Mouse (Mus musculus) yolk sac, embryonic 10.5 days (tissue): ENCODE data around the gene Wsb2.
A peak's percentile ranks its signal among the peaks of the same experiment; 100 is the strongest.
"Not testable (repeated sequence)": the region's sequence is repeated elsewhere in the genome, so short reads cannot be mapped to it uniquely, and the experiment has no call there.

ENCODE experiments used
- DNase-seq: peaks from one replicate; pipeline ENCODE4 v3.0.0-alpha.2; 2017; ENCODE audit warnings: low spot score

Gene Wsb2

DNA sequence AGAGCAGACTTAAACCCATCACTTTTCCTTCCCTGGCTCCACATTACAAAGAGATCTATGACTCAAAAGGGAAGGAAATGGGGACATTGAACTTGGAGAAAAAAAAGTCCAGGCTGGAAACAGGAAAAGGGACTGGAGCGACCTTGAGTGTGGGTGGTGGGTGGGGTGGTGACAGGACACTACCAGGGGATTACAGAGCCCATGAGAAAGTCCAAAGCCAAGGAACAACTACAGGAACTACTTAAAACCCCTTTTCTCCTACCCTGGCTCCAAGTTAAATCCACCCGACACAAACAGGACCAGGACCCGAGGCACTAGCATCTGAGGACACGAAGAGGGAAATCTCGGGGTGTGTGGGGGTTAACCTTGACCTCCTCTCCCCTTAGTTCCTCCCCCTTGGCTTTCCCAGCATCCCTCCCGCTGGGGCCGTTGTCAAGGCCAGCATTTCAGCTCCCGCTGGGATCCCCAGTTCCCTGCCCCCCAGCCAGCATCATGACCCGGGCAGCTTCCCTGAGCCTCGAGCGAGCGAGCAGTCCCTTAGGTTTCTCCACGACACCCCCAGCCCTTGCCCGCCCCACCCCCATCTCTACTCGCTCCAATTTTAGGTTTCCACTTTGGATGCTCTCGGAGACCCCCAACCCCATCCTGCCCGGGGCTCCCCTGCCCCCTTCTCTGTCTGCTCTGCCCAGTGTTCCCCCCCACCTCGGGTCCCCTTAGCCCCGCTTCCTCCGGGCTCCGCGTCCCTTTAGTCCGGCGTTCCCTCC, 557 bp upstream of the Wsb2 start:
- DNase-seq, result peak; percentile 32

DNA sequence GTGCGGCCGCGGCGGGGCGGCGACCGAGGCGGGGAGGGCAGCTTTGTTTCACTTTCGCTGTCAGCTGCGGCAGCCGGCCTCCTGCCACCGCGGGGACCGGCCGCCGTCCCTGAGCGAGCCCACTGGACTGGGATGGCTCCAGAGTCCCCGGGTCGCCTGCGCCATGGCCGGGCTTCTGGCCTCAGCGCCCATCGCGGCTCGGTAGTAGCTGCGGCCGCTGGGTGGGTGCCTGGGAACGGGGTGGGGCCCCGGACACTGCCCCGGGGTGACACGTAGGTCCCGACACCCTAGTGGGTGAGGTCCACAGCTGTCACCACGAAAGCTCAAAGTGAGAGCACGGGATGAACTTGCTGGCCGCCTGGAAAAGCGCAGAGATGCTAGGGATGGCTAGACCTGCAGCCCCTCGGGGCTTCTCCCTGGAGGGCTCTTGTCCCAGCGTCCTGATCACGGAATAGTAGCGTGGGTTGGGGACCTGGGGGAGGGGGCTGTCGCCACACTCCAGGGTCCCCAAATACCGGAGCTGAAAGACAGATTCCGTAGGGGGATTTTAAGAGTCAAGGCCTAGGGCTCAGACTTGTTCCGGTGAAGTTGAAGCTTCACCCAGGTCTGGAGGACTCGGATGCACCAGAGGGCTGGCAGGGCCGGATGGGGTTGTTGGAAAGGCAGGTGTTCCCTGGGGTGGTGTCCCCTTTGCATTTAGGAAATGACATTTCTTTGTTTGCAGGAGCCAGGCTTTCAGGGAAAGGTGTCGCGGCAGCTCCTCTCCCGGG, 559 bp downstream of the Wsb2 start:
- peak; percentile 43 for DNase-seq

DNA sequence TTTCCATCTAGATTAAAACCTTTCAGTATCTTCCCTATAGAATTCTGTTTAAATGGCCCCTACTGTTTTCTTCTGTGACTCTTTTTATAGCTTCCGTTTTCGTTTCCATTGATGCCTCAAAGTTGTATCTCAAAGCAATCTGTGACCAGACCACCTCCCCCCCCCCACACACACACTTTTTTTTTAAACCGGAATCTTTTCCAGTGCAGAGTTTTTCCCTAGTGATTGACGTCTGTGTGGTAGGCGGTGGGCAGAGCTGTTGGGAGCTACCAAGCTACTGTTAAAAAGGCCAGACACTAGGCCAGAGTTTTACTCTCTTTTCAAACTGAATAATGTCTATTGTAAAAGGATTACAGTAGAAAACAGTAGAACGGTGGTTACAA, 1.1 kb downstream of the Wsb2 start:
- no peak for DNase-seq

DNA sequence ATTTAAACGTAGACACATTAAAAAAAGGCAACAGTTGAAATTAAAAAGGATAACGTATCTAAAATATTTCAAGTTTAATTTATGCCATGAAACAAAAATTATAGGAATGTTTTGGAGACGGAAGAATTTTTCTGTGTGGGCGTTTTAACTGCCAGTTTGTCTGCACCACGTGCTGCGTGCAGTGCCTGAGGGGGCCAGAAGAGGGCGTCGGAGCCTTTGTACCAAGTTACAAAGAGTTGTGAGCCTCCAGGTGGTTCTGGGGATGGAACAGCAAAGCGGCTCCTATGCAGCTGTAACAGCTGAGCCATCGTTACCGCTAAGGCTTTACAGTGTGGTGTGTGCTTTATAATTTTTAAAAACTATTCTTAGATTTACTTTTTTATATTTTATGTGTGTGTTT, 1.6 kb downstream of the Wsb2 start:
- peak; percentile 50 for DNase-seq

DNA sequence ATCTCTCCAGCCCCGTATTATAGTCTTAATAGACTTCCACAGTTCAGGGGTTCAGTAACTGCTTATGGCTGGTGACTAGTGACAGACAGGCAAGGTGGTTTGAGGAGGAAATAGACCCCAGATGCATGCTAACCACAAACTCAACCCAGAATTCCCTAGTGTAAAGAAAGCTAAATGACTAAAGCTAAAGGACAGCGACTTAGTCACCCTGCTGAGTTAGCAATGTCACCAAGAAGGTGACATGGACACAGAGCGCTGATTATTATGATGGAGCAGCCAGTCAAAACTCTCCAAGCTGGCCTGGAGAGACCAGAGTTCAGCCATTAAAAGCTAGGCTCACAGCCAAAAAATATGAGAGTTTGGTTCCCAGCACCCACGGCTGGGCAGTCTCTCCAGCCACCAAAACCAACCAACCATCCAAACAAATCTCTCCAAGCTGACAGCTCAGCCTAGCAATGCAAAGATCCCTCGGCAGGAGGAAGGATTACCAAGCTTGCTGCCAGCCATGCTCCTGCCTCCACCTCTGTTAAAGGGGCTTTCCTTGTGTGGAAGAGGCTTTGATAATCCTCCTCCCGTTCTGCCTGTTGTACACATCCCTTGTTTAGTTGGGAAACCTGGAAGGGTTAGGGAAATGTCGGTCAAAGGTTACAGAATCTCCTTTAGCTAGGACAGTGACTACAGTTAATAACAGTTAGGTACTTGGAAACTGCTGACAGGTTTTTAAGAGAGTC, 2.6 kb downstream of the Wsb2 start:
- peak; percentile 34 for DNase-seq

DNA sequence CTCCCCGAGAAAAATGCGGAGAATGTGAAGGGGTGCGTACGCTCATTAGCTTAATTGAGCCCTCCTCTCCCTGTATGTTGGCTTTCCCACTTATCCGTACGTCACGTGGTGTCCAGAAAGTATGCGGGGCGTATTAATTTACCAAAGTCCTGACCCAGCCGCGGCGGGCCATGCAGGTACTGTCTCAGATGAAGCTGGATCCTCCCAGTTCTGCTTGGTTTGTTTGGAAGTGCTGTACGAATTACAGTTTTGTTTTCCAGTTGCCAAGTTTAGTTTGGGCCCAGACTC, 3.1 kb downstream of the Wsb2 start:
- no peak for DNase-seq

DNA sequence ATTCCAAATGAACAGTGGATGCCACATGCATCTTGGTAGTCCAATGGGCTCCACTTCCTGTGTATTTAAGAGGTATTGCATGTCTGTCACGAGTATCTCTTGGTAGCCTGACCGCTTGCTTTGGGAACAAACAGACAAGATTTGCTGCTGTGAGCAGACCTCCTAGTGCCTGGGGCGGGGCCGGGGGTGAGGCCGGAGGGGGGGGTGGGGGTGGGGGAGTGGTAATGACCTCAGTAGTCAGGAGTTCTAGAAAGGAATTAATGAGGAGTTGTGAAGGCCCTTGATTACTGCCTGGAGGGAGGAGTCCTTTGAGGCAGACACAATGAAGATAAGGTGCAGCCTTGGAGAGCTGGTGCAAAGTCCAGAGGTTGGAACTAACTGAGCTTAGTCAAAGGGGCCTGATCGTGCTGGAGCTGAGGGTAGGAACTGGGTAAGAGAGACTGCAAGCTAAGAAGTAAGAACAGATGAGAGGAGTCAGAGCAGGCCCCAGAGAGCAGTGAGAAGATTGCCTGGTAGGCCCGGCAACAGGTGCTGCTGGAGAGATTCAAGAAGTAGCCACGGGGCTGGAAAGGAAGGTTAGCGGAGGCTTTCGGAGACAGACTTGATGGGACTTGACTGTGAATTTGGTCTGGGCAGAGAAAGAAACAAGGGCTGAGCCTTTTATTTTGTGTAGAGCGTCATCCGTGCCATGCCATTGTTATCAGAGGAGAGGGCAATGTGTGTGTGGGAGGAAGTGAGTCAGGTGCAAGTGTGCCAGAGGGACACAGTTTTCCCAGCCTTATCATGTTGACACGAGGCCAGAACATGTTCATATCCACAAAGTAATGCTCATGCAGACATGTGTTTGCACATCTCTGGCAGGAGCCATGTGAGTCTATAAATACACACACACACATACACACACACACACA, 3.8 kb downstream of the Wsb2 start:
- DNase-seq, result peak; percentile 95

DNA sequence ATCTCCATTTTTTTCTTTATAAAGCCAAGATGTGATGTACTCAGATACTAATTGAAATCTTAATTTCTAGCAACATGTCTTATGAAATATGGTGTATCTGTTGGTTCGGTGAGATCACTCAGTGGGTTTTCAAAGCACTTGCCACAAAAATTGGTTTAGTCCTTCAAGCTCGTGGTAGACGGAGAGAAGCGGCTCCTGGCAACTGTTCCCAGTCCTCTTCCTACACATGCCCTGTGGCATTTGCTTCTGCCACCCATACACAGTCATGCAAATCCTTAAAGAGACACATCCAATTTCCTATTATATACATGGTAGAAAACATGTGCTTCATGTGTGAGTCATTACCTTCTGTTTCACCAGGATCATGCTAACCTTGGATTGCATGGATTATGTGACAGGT, 4.5 kb downstream of the Wsb2 start:
- DNase-seq, result no peak

DNA sequence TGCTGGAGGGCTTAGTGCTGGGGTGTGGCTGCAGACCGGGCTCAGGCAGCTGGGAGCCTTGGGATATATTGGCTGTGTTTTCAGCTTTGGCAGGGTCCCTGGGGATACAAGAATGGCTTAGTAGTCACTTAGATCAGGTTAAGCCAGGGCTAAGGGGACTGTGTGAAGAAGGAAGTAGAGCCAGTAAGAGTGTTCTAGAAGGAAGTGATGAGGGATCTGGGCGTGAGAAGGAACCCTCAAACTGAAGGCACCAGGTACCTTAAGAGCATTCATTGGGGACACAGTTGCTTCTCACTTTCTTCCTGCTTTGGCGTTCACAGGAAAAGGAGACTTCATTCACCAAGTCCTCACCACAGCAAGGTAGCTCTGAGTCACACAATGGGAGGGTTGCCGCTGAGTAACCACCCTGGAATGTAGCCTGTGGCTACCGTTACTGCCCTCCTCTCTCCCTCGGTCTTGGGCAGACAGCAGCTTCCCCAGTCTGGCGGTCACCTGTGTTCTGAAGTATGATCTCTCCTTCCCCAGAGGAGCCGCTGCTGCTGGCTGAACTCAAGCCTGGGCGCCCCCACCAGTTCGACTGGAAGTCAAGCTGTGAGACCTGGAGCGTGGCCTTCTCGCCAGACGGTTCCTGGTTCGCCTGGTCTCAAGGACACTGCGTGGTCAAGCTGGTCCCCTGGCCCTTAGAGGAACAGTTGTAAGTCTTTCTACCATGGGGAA, 6.1 kb downstream of the Wsb2 start:
- peak; percentile 59 for DNase-seq

DNA sequence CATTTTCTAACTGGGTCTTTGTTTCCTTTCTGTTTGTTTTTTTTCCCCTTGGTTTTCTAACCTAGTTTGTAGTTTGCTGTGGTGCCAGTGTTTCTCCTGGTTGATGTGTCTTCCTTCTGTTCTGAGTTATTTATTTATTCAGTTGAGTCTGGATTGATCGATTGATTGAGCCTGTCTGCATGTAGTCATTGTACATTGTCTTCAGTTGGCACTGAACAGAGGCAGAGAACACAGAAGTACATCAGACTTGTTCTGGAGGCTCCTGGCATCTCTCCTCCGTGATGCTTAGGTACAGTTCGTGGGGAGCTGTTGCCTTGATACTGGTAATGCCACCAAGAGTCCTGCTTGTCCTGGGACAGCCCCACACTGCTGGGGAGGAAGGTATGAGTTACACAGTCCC, 7.7 kb downstream of the Wsb2 start:
- DNase-seq, result no peak

DNA sequence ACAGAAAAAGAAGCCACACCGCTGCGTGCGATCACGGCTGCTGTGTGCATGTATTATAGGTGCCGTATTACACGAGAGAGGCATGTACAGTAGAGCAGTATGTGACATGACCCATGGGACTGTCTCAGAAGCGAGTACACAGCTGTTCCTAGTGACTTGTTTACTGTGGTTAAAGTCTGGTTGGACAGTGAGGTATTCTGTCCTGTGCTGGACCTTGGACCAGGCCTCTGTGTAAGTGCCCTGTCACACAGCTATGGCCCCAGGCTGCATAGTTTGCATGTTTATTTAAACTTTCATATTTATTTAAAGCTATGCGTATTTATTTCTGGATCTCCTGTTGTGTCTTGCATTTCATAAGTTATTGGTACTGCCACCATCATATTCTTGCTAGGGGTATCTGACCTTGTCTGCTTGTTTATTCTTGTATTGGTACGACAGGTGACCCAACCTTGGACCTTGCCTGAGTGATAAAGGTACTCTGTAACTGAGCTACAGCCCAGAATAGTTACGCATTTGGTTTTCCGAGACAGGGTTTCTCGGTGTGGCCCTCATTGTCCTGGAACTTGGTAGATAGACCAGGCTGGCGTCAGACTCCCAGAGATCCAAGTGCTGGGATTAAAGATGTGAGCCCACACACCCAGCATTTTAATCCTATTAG, 8.9 kb downstream of the Wsb2 start:
- DNase-seq, result peak; percentile 77

DNA sequence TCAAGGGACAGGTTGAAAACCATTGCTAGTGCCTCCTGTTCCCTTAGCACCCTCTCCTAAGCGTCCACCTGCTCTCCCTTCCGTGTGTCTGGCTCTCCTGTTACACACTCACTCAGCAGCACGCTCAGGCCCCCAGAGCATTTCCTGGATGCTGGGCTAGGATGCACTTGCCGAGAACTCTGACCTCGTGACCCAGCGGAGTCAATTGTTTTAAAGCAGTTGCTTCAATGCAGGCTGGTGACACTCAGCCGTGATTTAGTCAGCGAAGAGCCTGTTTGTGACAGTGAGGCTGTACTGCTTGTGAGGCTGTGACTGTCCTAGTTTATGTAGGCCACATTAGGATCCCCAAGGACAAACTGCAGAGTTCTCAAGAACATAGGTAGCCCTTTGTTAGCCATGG, 10.1 kb downstream of the Wsb2 start:
- peak; percentile 52 for DNase-seq

DNA sequence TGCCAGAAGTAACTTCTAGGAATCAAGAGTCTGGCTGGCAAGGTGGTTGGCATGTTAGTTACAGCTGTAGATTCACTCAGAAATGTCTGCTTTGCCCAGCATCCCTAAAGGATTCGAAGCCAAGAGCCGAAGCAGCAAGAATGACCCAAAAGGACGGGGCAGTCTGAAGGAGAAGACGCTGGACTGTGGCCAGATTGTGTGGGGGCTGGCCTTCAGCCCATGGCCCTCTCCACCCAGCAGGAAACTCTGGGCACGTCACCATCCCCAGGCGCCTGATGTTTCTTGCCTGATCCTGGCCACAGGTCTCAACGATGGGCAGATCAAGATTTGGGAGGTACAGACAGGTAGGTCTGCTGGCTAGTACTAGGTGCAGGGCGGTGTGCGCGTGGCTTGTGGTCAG, 13.5 kb downstream of the Wsb2 start:
- no peak for DNase-seq

DNA sequence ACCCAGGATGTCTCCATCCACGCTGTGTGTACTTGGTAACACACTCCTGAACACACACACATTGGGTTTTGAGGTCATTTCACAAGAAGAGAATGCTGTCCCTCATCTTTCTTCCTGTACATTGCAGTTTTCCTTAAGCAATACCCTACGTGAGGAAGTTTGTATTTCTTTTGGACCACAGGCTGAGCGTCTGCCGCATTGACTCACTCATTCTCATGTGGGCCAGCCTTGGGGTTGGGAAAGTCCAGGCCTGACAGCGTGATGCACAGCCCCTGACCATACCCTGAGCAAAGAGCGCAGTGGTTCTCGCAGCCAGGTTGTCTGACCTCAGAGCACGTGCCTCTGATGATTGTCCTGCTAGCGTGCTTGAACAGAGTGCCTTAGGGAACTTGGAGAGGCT, 16.3 kb downstream of the Wsb2 start:
- no peak for DNase-seq

DNA sequence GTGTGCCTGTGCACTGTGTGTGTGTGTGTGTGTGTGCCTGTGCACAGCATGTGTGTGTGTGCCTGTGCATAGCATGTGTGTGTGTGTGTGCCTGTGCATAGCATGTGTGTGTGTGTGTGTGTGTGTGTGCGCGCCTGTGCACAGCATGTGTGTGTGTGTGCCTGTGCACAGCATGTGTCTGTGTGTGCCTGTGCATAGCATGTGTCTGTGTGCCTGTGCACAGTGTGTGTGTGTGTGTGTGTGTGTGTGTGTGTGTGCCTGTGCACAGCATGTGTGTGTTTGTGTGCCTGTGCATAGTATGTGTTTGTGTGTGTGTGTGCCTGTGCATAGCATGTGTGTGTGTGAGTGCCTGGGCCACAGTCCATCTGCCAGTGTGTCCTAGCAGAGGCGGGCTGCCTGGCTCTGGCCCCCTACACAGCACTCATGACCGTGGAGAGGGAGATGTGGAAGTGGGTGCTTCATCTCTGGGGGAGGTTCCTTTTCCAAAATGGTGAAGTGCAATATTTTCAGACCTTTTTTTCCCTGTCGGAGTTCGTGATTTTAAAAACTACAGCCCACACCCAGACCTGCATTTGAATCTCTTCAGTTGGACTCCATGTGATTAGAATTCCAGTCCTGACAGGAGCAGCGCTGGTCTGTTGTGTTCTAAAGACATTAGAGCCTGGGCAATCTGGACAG, 17.4 kb downstream of the Wsb2 start:
- no peak for DNase-seq

DNA sequence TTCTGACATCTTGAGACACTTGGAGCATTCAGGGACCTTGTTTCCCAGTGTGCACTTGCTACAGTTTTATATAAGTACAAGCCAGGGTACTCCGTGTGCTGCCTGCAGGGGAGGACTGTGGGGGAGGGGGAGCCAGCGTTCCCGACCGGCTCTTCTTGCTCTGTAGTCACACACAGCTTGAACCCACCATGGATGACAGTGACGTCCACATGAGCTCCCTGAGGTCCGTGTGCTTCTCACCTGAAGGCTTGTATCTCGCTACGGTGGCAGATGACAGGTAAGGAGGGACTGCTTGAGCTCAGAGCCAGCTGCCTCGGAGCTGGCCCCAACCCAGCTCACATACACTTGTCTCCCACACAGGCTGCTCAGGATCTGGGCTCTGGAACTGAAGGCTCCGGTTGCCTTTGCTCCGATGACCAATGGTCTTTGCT, 19.2 kb downstream of the Wsb2 start:
- DNase-seq, result no peak

DNA sequence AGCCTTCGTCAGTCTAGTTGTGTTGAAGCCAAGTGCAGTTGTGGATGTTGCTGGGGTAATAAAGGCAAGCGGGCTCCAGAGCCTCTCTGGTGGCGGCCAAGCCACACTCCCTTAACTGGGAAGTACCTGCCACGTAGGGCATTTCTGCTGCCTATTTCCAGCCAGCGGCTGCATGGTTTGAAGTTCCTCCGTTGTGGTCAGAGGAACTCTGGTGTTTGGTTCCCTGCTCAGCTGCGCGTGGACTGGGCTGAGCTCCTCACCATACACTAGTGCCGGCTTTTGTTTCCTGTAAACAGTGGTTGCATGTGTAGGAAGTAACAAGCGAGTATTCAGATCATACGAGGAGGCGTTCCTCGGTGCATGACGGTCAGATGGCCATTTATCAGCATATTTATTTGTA, 20.6 kb downstream of the Wsb2 start:
- DNase-seq, result not testable (repeated sequence)

DNA sequence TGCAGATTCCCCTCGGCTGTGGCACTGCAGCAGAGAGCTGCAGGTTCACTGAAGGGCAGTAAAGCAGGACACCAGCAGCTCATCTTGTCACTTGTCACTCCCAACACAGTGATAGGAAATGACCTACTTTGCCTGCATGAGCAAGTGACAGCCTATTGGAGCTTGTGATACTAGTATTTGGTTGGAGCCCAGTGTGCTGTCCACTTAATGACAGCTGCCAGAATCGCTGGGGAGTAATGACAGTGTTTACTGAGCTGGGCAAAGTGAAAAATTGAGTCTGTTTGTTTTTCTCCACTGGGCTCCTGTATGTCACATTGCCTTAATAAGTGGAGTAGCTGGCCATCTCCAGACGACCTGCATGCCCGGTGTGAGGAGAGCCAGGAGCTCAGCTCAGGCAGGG, 23.1 kb downstream of the Wsb2 start:
- DNase-seq, result no peak

DNA sequence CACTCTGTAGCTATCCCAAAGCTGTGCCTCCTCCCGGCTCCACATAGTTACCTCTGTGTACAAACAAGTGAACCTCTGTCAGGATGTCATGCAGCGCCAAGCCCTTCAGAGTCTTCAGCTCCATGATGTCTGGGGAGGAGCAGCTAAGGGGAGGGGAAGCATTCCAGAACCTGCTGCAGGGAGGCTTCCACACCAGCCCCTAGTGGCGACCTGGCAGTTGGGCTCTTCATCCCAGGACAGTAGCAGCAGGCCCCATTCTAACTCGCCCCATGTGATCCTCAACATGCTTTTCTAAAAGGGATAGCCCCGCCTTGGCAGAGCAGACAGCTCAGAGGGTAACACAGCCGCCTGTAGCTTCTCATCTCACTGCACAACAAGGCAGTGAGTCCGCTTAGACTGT, 24.7 kb downstream of the Wsb2 start:
- no peak for DNase-seq

DNA sequence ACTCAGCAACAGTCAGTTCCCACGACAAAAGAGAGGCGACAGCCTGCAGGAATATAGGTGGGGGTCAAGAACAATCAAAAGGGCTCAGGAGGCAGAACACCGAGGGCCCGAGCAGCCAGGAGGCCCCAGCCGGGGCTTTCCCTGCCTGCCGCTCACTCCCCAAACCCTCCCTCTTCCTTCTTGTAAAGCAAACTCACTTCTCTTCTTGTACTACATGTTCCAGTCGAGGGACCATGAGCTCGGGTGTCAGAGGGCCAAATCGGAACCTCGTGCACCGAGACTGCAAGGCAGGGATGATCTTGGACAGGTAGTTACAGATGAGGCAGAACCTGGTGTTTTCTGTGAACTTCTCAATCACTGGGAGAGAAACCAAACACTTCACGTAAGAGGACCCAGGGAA, 26.1 kb downstream of the Wsb2 start:
- no peak for DNase-seq
